Mouse (Mus musculus) lung, embryonic 16.5 days (tissue): ENCODE measurements at regions not wholly inside any gene's neighbourhood (a gene's known extent, or its start where the extent isn't known, plus 50 kb on each side); places are given as distances from the start of the nearest gene placed in this dataset.

Source experiments
- ATAC-seq: fragments of 200-750 bp; cut with Nextera tagmentation; 2 replicates; pipeline ENCODE4 v1.8.0; 2017; ENCODE audit warnings: low read depth, mild to moderate bottlenecking, moderate library complexity
- H3K27ac ChIP-seq: fragments of 300-500 bp; sonication (generic); 2 replicates; pipeline ENCODE4 v1.5.1; 2014; ENCODE audit warnings: mild to moderate bottlenecking, control low read depth, low read length
- H3K27me3 ChIP-seq: fragments of 300-500 bp; sonication (generic); 2 replicates; pipeline ENCODE4 v1.6.1; 2014; ENCODE audit warnings: low read depth, low read length, mixed read lengths; ENCODE audit not compliant: control insufficient read depth, insufficient read depth
- H3K36me3 ChIP-seq: fragments of 300-500 bp; sonication (generic); 2 replicates; pipeline ENCODE4 v1.6.1; 2014; ENCODE audit warnings: low read length; ENCODE audit not compliant: control insufficient read depth, insufficient read depth
- H3K4me1 ChIP-seq: fragments of 300-500 bp; sonication (generic); replicated peaks from 2 replicates; pipeline ENCODE4 v1.6.1; 2014; ENCODE audit warnings: low read length, mixed read lengths; ENCODE audit not compliant: control insufficient read depth, insufficient read depth
- H3K4me2 ChIP-seq: fragments of 300-500 bp; sonication (generic); 2 replicates; pipeline ENCODE4 v1.6.1; 2014; ENCODE audit warnings: low read depth, low read length, control low read depth
- H3K4me3 ChIP-seq: fragments of 300-500 bp; sonication (generic); 2 replicates; pipeline ENCODE4 v1.5.1; 2014; ENCODE audit warnings: mild to moderate bottlenecking, low read length, control low read depth
- H3K9ac ChIP-seq: fragments of 300-500 bp; sonication (generic); 2 replicates; pipeline ENCODE4 v1.6.1; 2014; ENCODE audit warnings: low read length, control low read depth
- H3K9me3 ChIP-seq: fragments of 300-500 bp; sonication (generic); 2 replicates; pipeline ENCODE4 v1.6.1; 2016; ENCODE audit warnings: low read length; ENCODE audit not compliant: control insufficient read depth
- WGBS: fragments of 180-500 bp; shearing (Covaris S2); extraction: QIAGEN DNeasy Blood & Tissue Kit; methylation state at CpG from one replicate; pipeline ENCODE4 v1.1.7; 2014; 5-methylcytosine and 5-hydroxymethylcytosine counted together

DNA sequence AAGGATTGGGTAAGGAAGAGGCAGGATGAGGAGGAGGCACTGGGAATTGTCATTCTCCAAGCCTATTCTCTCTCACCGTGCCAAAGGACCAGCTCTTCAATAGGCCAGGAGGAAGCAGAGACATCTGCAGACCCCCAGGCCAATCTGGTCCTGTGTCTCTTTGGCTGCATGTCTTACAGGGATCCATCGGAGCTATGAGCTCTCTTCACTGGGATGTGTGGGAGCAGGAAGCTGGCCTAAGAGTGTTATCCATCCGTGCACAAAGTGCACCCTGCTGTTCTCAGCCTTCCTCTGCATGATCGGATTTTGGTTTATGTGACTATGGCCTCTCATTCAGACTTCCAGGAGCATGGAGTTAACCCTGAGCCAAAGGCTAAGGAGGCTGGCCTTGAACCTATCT lies 98.2 kb upstream of the Afdn start:
- H3K4me2 ChIP-seq: no peak overlapping the region
- peaks cover 9% of the 10 kb centered on the region; the same call in 1 of the 2 replicates for H3K4me1 ChIP-seq
- no peaks in the 10 kb centered on the region for H3K27me3 ChIP-seq
- WGBS: 85% methylated on average over 4 of the region's 4 CpGs
- no peaks in the 10 kb centered on the region for H3K36me3 ChIP-seq
- no peak overlapping the region for H3K4me3 ChIP-seq
- no peak overlapping the region for H3K27ac ChIP-seq
- H3K9me3 ChIP-seq: no peaks in the 10 kb centered on the region
- no peak for ATAC-seq
- H3K9ac ChIP-seq: no peak overlapping the region
